Mouse (Mus musculus): ENCODE measurements at regions not wholly inside any gene's neighbourhood (a gene's known extent, or its start where the extent isn't known, plus 50 kb on each side); places are given as distances from the start of the nearest gene placed in this dataset.

- no peak for TF ChIP-seq CTCF (IDR thresholded peaks at IDR 0.05; ENCODE audit: borderline replicate concordance, insufficient read depth, low read depth, low read length)
- TF ChIP-seq POLR2A (IDR thresholded peaks at IDR 0.05; ENCODE audit: borderline replicate concordance, insufficient read depth, low read length), result no peak
Observed at GRCm38 (mm10) chr7:39954110-39954509, 436.5 kb downstream of the Zfp619 start.

All from cerebellum, adult 2 months (tissue).